Mouse (Mus musculus) forebrain, embryonic 11.5 days (tissue): ENCODE data around the gene 4930435E12Rik. TPM values are rescaled to one million over a fixed set of nuclear protein-coding genes. Genes with fewer than 3 reads are reported as not detected.
"Not testable (repeated sequence)": the region's sequence is repeated elsewhere in the genome, so short reads cannot be mapped to it uniquely, and the experiment has no call there.

ENCODE experiments used
- ATAC-seq: fragments of 200-750 bp; cut with Nextera tagmentation; replicated peaks from 2 replicates; pipeline ENCODE4 v1.8.0; 2017; ENCODE audit warnings: moderate TSS enrichment; ENCODE audit not compliant: low FRiP score
- DNase-seq: peaks from one replicate; pipeline ENCODE4 v3.0.0-alpha.2; 2017; ENCODE audit warnings: low spot score
- H3K27ac ChIP-seq: fragments of 300-500 bp; sonication (generic); 2 replicates; pipeline ENCODE4 v1.5.1; 2014; ENCODE audit warnings: low read depth, low read length
- H3K27me3 ChIP-seq: fragments of 300-500 bp; sonication (generic); 2 replicates; pipeline ENCODE4 v1.6.1; 2014; ENCODE audit warnings: mild to moderate bottlenecking, low read length, mixed read lengths; ENCODE audit not compliant: control insufficient read depth, insufficient read depth
- H3K36me3 ChIP-seq: fragments of 300-500 bp; sonication (generic); 2 replicates; pipeline ENCODE4 v1.6.1; 2014; ENCODE audit warnings: mild to moderate bottlenecking, low read length, moderate library complexity, mixed read lengths; ENCODE audit not compliant: control insufficient read depth, insufficient read depth
- H3K4me1 ChIP-seq: fragments of 300-500 bp; sonication (generic); replicated peaks from 2 replicates; pipeline ENCODE4 v1.6.1; 2014; ENCODE audit warnings: low read length, mixed read lengths; ENCODE audit not compliant: control insufficient read depth, insufficient read depth
- H3K4me2 ChIP-seq: fragments of 300-500 bp; sonication (generic); 2 replicates; pipeline ENCODE4 v1.6.1; 2014; ENCODE audit warnings: low read depth, mild to moderate bottlenecking, low read length, moderate library complexity, mixed read lengths; ENCODE audit not compliant: severe bottlenecking
- H3K4me3 ChIP-seq: fragments of 300-500 bp; sonication (generic); 2 replicates; pipeline ENCODE4 v1.5.1; 2014; ENCODE audit warnings: low read depth, low read length
- H3K9ac ChIP-seq: fragments of 300-500 bp; sonication (generic); 2 replicates; pipeline ENCODE4 v1.6.1; 2014; ENCODE audit warnings: low read length
- H3K9me3 ChIP-seq: fragments of 300-500 bp; sonication (generic); 2 replicates; pipeline ENCODE4 v1.6.1; 2016; ENCODE audit warnings: low read length, mixed read lengths; ENCODE audit not compliant: control insufficient read depth
- WGBS: fragments of 180-500 bp; shearing (Covaris S2); extraction: QIAGEN DNeasy Blood & Tissue Kit; methylation state at CpG from one replicate; pipeline ENCODE4 v1.1.7; 2014; 5-methylcytosine and 5-hydroxymethylcytosine counted together
- polyA plus RNA-seq: library from polyadenylated mRNA; unstranded; fragments of >200 nt; fragmentation: Nextera tagmentation; extraction: Ambion mirVana; gene quantifications from 2 replicates; pipeline ENCODE4 v1.2.1, GENCODE M21; 2014

The 4930435E12Rik gene
- not detected in 2 replicates for polyA plus RNA-seq

DNA sequence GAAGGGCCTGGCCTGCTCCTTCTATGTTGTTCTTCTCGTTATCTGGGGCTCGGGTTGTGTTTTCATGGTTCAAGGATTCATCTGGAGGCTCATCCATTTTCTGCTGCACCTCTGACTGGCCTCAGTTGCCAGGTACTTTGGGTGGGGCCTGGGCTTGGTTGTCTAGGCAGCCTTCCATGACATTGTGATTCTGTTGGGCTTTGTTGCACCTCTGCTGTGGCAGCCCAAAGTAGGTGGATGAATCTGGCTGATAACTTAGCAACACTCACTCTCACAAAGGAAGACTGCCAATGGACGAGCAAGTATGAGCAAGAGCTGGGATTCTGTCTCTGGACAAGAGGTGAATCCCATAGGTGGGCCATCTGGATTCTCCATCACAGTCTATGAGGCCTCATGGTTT lies at the start of gene 4930435E12Rik:
4930435E12Rik (minus strand) TSS at position 101 of the 400 bp plus-strand sequence.
- DNase-seq (no peak), ATAC-seq (no peak)
- Histone ChIP-seq H3K4me3 (no peak within 1 kb of the TSS), H3K27ac (no peak within 1 kb of the TSS), H3K4me1 (no peaks in the 10 kb centered on the region), H3K9ac (no peak within 1 kb of the TSS), H3K36me3 (no peaks in the 10 kb centered on the region), H3K9me3 (no peaks in the 10 kb centered on the region), H3K4me2 (no peak within 1 kb of the TSS), H3K27me3 (no peaks in the 10 kb centered on the region)
- WGBS, result 87% methylated on average over 3 of the region's 3 CpGs

GRCm38 (mm10) chr16:38874481-38874880 lies 45.9 kb upstream of the 4930435E12Rik start:
- DNase-seq, result no peak
- H3K27me3 ChIP-seq, result no peaks in the 10 kb centered on the region
- 45% methylated on average over 4 of the region's 4 CpGs for WGBS
- no peak overlapping the region for H3K9ac ChIP-seq
- H3K4me2 ChIP-seq, result no peak overlapping the region
- ATAC-seq, result no peak
- no peaks in the 10 kb centered on the region for H3K36me3 ChIP-seq
- no peak overlapping the region for H3K4me3 ChIP-seq
- no peaks in the 10 kb centered on the region for H3K9me3 ChIP-seq
- 0 out of 2 replicates have a peak, but pooled peaks cover 2% of the 10 kb centered on the region for H3K4me1 ChIP-seq
- no peak overlapping the region for H3K27ac ChIP-seq

DNA sequence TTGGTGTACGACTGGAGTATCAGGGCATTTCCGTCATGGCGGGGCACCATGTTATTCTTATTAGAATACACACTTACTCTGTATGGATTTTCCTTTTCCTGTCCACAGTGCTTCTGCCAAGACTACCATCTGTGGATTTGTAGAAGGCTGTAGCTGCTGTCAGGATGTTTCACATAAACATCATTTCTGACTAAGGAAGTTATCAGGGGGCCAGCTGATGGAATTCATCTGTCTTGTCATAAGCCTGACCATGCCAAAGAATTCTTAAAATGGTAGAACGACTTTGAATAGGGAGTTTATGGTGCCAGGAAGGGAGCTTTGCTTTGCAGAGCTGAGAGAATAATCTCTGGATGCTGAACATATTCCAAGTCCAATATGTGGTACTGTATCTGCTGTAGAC lies 44.7 kb upstream of the 4930435E12Rik start:
- H3K4me2 ChIP-seq, result no peak overlapping the region
- no peak overlapping the region for H3K9ac ChIP-seq
- H3K27me3 ChIP-seq, result no peaks in the 10 kb centered on the region
- 0 out of 2 replicates have a peak, but pooled peaks cover 2% of the 10 kb centered on the region for H3K4me1 ChIP-seq
- WGBS, result 88% methylated on average over 4 of the region's 4 CpGs
- DNase-seq (no peak), ATAC-seq (no peak)
- H3K4me3 ChIP-seq, result no peak overlapping the region
- no peaks in the 10 kb centered on the region for H3K36me3 ChIP-seq
- no peaks in the 10 kb centered on the region for H3K9me3 ChIP-seq
- H3K27ac ChIP-seq, result no peak overlapping the region

- WGBS, result 87% methylated on average over 5 of the region's 5 CpGs
- no peak for DNase-seq
Observed at GRCm38 (mm10) chr16:38864358-38864757, 35.8 kb upstream of the 4930435E12Rik start.

DNA sequence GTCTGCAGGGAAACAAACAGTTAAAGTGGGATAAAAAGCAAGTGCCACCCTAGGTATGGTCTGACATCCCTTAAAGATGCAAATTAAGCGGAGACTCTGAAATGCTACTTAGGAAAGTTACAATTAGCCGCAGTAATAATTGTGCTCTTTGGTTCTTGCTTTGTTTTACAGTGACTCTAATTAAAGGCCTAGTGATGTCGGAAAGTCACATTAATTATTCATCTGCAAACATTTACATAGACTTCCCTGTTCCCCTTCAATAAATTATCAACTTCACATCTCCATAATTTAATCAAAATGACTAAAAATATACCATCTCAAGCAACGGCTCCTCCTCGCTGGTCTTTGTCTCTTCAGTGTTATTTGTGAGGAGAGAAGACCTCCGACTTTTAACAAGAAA lies 32.0 kb upstream of the 4930435E12Rik start:
- H3K4me3 ChIP-seq, result no peak overlapping the region
- WGBS, result 65% methylated on average over 6 of the region's 6 CpGs

More at GRCm38 (mm10) chr16:38864358-38864757, 35.8 kb upstream of the 4930435E12Rik start:
- Histone ChIP-seq H3K9me3 (no peaks in the 10 kb centered on the region), H3K36me3 (no peaks in the 10 kb centered on the region), H3K27ac (no peak overlapping the region), H3K9ac (no peak overlapping the region), H3K4me1 (no peaks in the 10 kb centered on the region), H3K4me3 (no peak overlapping the region), H3K27me3 (no peaks in the 10 kb centered on the region), H3K4me2 (no peak overlapping the region)
- ATAC-seq, result no peak

GRCm38 (mm10) chr16:38858120-38858749 lies 29.7 kb upstream of the 4930435E12Rik start:
- Histone ChIP-seq H3K9ac (no peak overlapping the region), H3K27me3 (no peaks in the 10 kb centered on the region), H3K36me3 (no peaks in the 10 kb centered on the region), H3K9me3 (no peaks in the 10 kb centered on the region), H3K4me1 (no peaks in the 10 kb centered on the region), H3K4me3 (no peak overlapping the region), H3K27ac (no peak overlapping the region), H3K4me2 (no peak overlapping the region)
- DNase-seq, result no peak
- ATAC-seq, result no peak
- 37% methylated on average over 8 of the region's 8 CpGs for WGBS

More for the DNA sequence above, 32.0 kb upstream of the 4930435E12Rik start:
- no peaks in the 10 kb centered on the region for H3K9me3 ChIP-seq
- no peak overlapping the region for H3K9ac ChIP-seq
- H3K36me3 ChIP-seq, result no peaks in the 10 kb centered on the region
- ATAC-seq (no peak), DNase-seq (no peak)
- H3K27ac ChIP-seq, result no peak overlapping the region
- H3K27me3 ChIP-seq, result no peaks in the 10 kb centered on the region
- H3K4me2 ChIP-seq, result no peak overlapping the region
- H3K4me1 ChIP-seq, result no peaks in the 10 kb centered on the region

GRCm38 (mm10) chr16:38812521-38812920 lies 16.0 kb downstream of the 4930435E12Rik start:
- no peaks in the 10 kb centered on the region for H3K9me3 ChIP-seq
- H3K9ac ChIP-seq, result no peak overlapping the region
- no peak overlapping the region for H3K4me3 ChIP-seq
- no peak overlapping the region for H3K27ac ChIP-seq
- H3K4me1 ChIP-seq, result peaks cover 2% of the 10 kb centered on the region; the same call in 1 of the 2 replicates
- DNase-seq (peak; percentile 79), ATAC-seq (0 out of 2 replicates have a peak, but pooled peaks have one; percentile 39)
- no peaks in the 10 kb centered on the region for H3K27me3 ChIP-seq
- no peaks in the 10 kb centered on the region for H3K36me3 ChIP-seq
- 34% methylated on average over 8 of the region's 8 CpGs for WGBS
- no peak overlapping the region for H3K4me2 ChIP-seq

GRCm38 (mm10) chr16:38810196-38810595 lies 18.4 kb downstream of the 4930435E12Rik start:
- Histone ChIP-seq H3K9me3 (no peaks in the 10 kb centered on the region), H3K4me1 (no peaks in the 10 kb centered on the region), H3K4me2 (no peak overlapping the region), H3K27ac (no peak overlapping the region), H3K4me3 (no peak overlapping the region), H3K36me3 (no peaks in the 10 kb centered on the region), H3K9ac (no peak overlapping the region), H3K27me3 (no peaks in the 10 kb centered on the region)
- 92% methylated on average over 5 of the region's 5 CpGs for WGBS
- DNase-seq, result no peak
- no peak for ATAC-seq

- DNase-seq, H3K27me3 ChIP-seq, H3K4me2 ChIP-seq, ATAC-seq, H3K27ac ChIP-seq, H3K9me3 ChIP-seq, H3K9ac ChIP-seq, H3K4me3 ChIP-seq, H3K4me1 ChIP-seq, H3K36me3 ChIP-seq: not testable (repeated sequence)
- WGBS, result 88% methylated on average over 5 of the region's 5 CpGs
Observed at GRCm38 (mm10) chr16:38807796-38808195, 20.8 kb downstream of the 4930435E12Rik start.
